Mouse (Mus musculus): Measurements from ENCODE around the gene Tmem25. TPM values are rescaled to one million over a fixed set of nuclear protein-coding genes. Genes with fewer than 3 reads are reported as not detected.

Gene Tmem25
- polyA plus RNA-seq, 2 experiments, result 2.5 to 7.2 TPM

GRCm38 (mm10) chr9:44802808-44803450 lies 3.8 kb upstream of the Tmem25 start, which contains the start of gene Ttc36:
Gene Ttc36, minus strand, starts transcription at chr9:44803072.
- no peak for TF ChIP-seq POLR2A (IDR thresholded peaks at IDR 0.05; ENCODE audit: borderline replicate concordance, extremely low read depth, insufficient read depth, insufficient read length)
- peaks cover 32% of the 10 kb centered on the region for H3K36me3 ChIP-seq (ENCODE audit: control insufficient read depth, insufficient read depth, low read length)
- no peak for DNase-seq (ENCODE audit: low spot score)
- ATAC-seq (ENCODE audit: low FRiP score, low read depth), result no peak
- WGBS, result 70% methylated on average over 4 of the region's 4 CpGs
- no peak within 1 kb of the TSS for H3K4me3 ChIP-seq (replicated peaks; ENCODE audit: low read length)
- H3K4me2 ChIP-seq (replicated peaks; ENCODE audit: low read depth, low read length, severe bottlenecking), result no peak within 1 kb of the TSS
- H3K27ac ChIP-seq (replicated peaks; ENCODE audit: low read depth, low read length), result no peak within 1 kb of the TSS
- peaks cover 9% of the 10 kb centered on the region for H3K4me1 ChIP-seq (ENCODE audit: control insufficient read depth, insufficient read depth, low read length)
- 0 out of 2 replicates have a peak, but pooled peaks cover 4% of the 10 kb centered on the region for H3K27me3 ChIP-seq (ENCODE audit: control insufficient read depth, insufficient read depth, low read length)
- H3K9ac ChIP-seq (ENCODE audit: low read depth, low read length, severe bottlenecking), result no peak within 1 kb of the TSS
- H3K9me3 ChIP-seq (ENCODE audit: control insufficient read depth, low read length), result no peaks in the 10 kb centered on the region

GRCm38 (mm10) chr9:44801669-44802068 lies 2.6 kb upstream of the Tmem25 start:
- Histone ChIP-seq H3K9me3 (ENCODE audit: control insufficient read depth, low read length) (no peaks in the 10 kb centered on the region), H3K27ac (replicated peaks; ENCODE audit: low read depth, low read length) (no peak overlapping the region), H3K4me3 (replicated peaks; ENCODE audit: low read length) (no peak overlapping the region), H3K36me3 (ENCODE audit: control insufficient read depth, insufficient read depth, low read length) (peaks cover 20% of the 10 kb centered on the region), H3K27me3 (ENCODE audit: control insufficient read depth, insufficient read depth, low read length) (0 out of 2 replicates have a peak, but pooled peaks cover 4% of the 10 kb centered on the region), H3K4me1 (ENCODE audit: control insufficient read depth, insufficient read depth, low read length) (peaks cover 9% of the 10 kb centered on the region), H3K4me2 (replicated peaks; ENCODE audit: low read depth, low read length, severe bottlenecking) (no peak overlapping the region), H3K9ac (ENCODE audit: low read depth, low read length, severe bottlenecking) (no peak overlapping the region)
- TF ChIP-seq POLR2A (IDR thresholded peaks at IDR 0.05; ENCODE audit: borderline replicate concordance, extremely low read depth, insufficient read depth, insufficient read length), result no peak
- WGBS, result 72% methylated on average over 6 of the region's 6 CpGs
- ATAC-seq (ENCODE audit: low FRiP score, low read depth) (no peak), DNase-seq (ENCODE audit: low spot score) (no peak)

- 0 out of 2 replicates have a peak, but pooled peaks cover 4% of the 10 kb centered on the region for H3K27me3 ChIP-seq (ENCODE audit: control insufficient read depth, insufficient read depth, low read length)
- TF ChIP-seq POLR2A (IDR thresholded peaks at IDR 0.05; ENCODE audit: borderline replicate concordance, extremely low read depth, insufficient read depth, insufficient read length), result no peak
- peak overlapping the region; percentile 58 for H3K4me3 ChIP-seq (replicated peaks; ENCODE audit: low read length)
- no peaks in the 10 kb centered on the region for H3K9me3 ChIP-seq (ENCODE audit: control insufficient read depth, low read length)
- ATAC-seq (ENCODE audit: low FRiP score, low read depth) (no peak), DNase-seq (ENCODE audit: low spot score) (no peak)
- H3K27ac ChIP-seq (replicated peaks; ENCODE audit: low read depth, low read length), result no peak overlapping the region
- H3K4me2 ChIP-seq (replicated peaks; ENCODE audit: low read depth, low read length, severe bottlenecking), result peak overlapping the region; percentile 81
- H3K36me3 ChIP-seq (ENCODE audit: control insufficient read depth, insufficient read depth, low read length), result peaks cover 5% of the 10 kb centered on the region
- H3K9ac ChIP-seq (ENCODE audit: low read depth, low read length, severe bottlenecking), result no peak overlapping the region
- peaks cover 9% of the 10 kb centered on the region for H3K4me1 ChIP-seq (ENCODE audit: control insufficient read depth, insufficient read depth, low read length)
- WGBS, result 41% methylated on average over 9 of the region's 9 CpGs
Observed at GRCm38 (mm10) chr9:44799958-44800324, 834 bp upstream of the Tmem25 start.

- H3K4me1 ChIP-seq (ENCODE audit: control insufficient read depth, insufficient read depth, low read length), result peaks cover 9% of the 10 kb centered on the region
- peak overlapping the region; percentile 58; the same call in 1 of the 2 replicates for H3K4me3 ChIP-seq (replicated peaks; ENCODE audit: low read length)
- ATAC-seq (ENCODE audit: low FRiP score, low read depth) (no peak), DNase-seq (ENCODE audit: low spot score) (no peak)
- H3K4me2 ChIP-seq (replicated peaks; ENCODE audit: low read depth, low read length, severe bottlenecking), result peak overlapping the region; percentile 81; the same call in 1 of the 2 replicates
- H3K27me3 ChIP-seq (ENCODE audit: control insufficient read depth, insufficient read depth, low read length), result 0 out of 2 replicates have a peak, but pooled peaks cover 4% of the 10 kb centered on the region
- no peaks in the 10 kb centered on the region for H3K9me3 ChIP-seq (ENCODE audit: control insufficient read depth, low read length)
- H3K9ac ChIP-seq (ENCODE audit: low read depth, low read length, severe bottlenecking), result 0 out of 2 replicates have a peak overlapping the region, but pooled peaks have one; percentile 62
- H3K27ac ChIP-seq (replicated peaks; ENCODE audit: low read depth, low read length), result no peak overlapping the region
- no peaks in the 10 kb centered on the region for H3K36me3 ChIP-seq (ENCODE audit: control insufficient read depth, insufficient read depth, low read length)
- WGBS, result 43% methylated on average over 7 of the region's 7 CpGs
- no peak for TF ChIP-seq POLR2A (IDR thresholded peaks at IDR 0.05; ENCODE audit: borderline replicate concordance, extremely low read depth, insufficient read depth, insufficient read length)
Observed at GRCm38 (mm10) chr9:44798298-44798697, 809 bp downstream of the Tmem25 start.

- ATAC-seq (ENCODE audit: low FRiP score, low read depth), result peak; percentile 23; the same call in 1 of the 2 replicates
- Histone ChIP-seq H3K36me3 (ENCODE audit: control insufficient read depth, insufficient read depth, low read length) (peaks cover 46% of the 10 kb centered on the region), H3K4me1 (ENCODE audit: control insufficient read depth, insufficient read depth, low read length) (no peaks in the 10 kb centered on the region), H3K27me3 (ENCODE audit: control insufficient read depth, insufficient read depth, low read length) (no peaks in the 10 kb centered on the region), H3K4me2 (replicated peaks; ENCODE audit: low read depth, low read length, severe bottlenecking) (no peak overlapping the region), H3K27ac (replicated peaks; ENCODE audit: low read depth, low read length) (no peak overlapping the region), H3K9me3 (ENCODE audit: control insufficient read depth, low read length) (no peaks in the 10 kb centered on the region), H3K4me3 (replicated peaks; ENCODE audit: low read length) (no peak overlapping the region), H3K9ac (ENCODE audit: low read depth, low read length, severe bottlenecking) (no peak overlapping the region)
- TF ChIP-seq POLR2A (IDR thresholded peaks at IDR 0.05; ENCODE audit: borderline replicate concordance, extremely low read depth, insufficient read depth, insufficient read length), result no peak
- peak; percentile 14 for DNase-seq (ENCODE audit: low spot score)
- 51% methylated on average over 9 of the region's 9 CpGs for WGBS
Observed at GRCm38 (mm10) chr9:44792842-44793241, 6.3 kb downstream of the Tmem25 start.
